Mouse (Mus musculus): ENCODE measurements at regions not wholly inside any gene's neighbourhood (a gene's known extent, or its start where the extent isn't known, plus 50 kb on each side); places are given as distances from the start of the nearest gene placed in this dataset.

DNA sequence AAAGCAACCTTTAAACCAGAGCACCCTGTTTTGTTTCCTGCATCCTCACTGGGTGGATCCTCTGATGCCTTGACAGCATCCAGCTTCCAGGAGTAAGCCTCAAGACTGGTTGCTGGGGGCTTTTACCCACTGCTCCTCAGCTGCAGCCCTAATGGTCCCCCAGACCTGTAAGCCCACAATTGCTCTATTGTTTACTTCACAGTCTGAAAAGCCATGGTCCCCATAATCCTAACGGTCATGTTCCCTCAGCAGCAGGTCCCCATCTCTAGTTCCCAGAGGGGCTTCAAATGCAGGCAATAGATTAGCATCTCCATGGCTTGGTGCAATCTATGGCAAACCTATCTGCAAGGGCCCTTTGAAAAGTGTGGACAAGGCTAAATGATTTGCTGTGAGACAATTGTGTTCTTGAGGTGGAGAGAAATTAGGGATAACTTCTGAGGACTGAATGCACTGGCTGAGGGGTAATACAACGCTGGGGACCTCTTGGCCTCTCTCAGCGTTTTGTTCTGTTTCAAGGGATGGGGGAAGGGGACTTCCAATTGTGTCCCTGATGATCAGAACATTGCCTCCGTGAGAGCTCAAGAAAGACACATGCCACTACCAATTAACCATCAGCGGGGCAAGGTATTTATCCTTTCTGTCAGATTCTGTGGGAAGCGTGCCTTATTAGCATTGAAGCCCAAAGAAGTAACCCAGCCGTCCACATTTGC is 341.1 kb upstream of the Adgrl2 start:
- in situ Hi-C loops (cut with MboI; ENCODE audit: low pct_ligation_motif_present, low pct_unique_long_range_greater_than_20kb, low sequenced_read_pairs) = no loop called here
- H3K36me3 ChIP-seq (replicated peaks in 1 of 2; ENCODE audit: control insufficient read depth in 1 of 2, insufficient read depth in 1 of 2, low read length in 1 of 2) = no peaks in the 10 kb centered on the region
- no peaks in the 10 kb centered on the region for H3K79me2 ChIP-seq (replicated peaks; ENCODE audit: control insufficient read depth, extremely low read depth, insufficient read depth, poor library complexity, severe bottlenecking)
- dilution Hi-C loops (cut with MboI; ENCODE audit: extremely low pct_ligation_motif_present, extremely low pct_unique_long_range_greater_than_20kb, low sequenced_read_pairs) = no loop called here
- TF ChIP-seq GABPA (IDR thresholded peaks at IDR 0.05; ENCODE audit: insufficient replicate concordance, low read depth, low read length) = no peak
- TF ChIP-seq CHD2 (IDR thresholded peaks at IDR 0.05; ENCODE audit: low read length) = no peak
- TF ChIP-seq TCF12 (IDR thresholded peaks at IDR 0.05; ENCODE audit: low read depth, low read length) = no peak
- no peak for TF ChIP-seq ZMIZ1 (IDR thresholded peaks at IDR 0.05; ENCODE audit: low read depth, low read length)
- TF ChIP-seq MEF2A (IDR thresholded peaks at IDR 0.05; ENCODE audit: borderline replicate concordance, low read depth, low read length) = no peak
- no peak for TF ChIP-seq MAZ (IDR thresholded peaks at IDR 0.05; ENCODE audit: low read depth, low read length)
- peaks cover 8 to 44% of the 10 kb centered on the region in 2 experiments for H3K4me1 ChIP-seq (ENCODE audit: control insufficient read depth in 1 of 2, insufficient read depth in 2 of 2)
- no peak overlapping the region for H3K9ac ChIP-seq (ENCODE audit: insufficient read depth, low read depth)
- H3K27me3 ChIP-seq (replicated peaks) = no peaks in the 10 kb centered on the region
- no peak for DNase-seq (ENCODE audit: extremely low read depth)
- no peak overlapping the region for H3K4me2 ChIP-seq (ENCODE audit: insufficient read depth, low read depth, poor library complexity, severe bottlenecking)
- H3K9me3 ChIP-seq (replicated peaks; ENCODE audit: low read length) = no peaks in the 10 kb centered on the region
- H3K4me3 ChIP-seq (replicated peaks in 1 of 3; ENCODE audit: low read depth in 2 of 3, low read length in 2 of 3, poor library complexity in 1 of 3) = no peak overlapping the region
- H3K27ac ChIP-seq (ENCODE audit: insufficient read depth, low read depth) = no peak overlapping the region

DNA sequence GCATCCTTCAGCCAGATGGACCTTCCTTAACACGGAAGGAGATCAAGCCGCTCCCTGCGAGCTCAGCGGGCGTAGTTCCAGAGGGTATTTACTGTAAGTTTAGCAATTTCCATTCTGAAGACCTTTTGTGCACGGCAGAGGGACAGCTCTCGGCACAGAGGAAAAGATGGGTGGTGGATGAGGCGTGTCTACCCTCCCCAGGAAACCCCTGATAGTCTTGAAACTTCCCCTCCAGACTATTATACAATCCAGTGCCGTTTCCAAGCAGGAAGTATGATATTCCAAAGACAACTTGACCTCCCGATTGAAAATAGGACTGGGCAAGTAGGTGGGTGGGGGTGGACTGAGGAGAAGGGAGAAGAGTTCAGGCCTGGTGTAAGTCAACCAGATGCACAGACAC is 340.4 kb upstream of the Adgrl2 start:
- dilution Hi-C loops (cut with MboI; ENCODE audit: extremely low pct_ligation_motif_present, extremely low pct_unique_long_range_greater_than_20kb, low sequenced_read_pairs) (no loop called here), in situ Hi-C loops (cut with MboI; ENCODE audit: low pct_ligation_motif_present, low pct_unique_long_range_greater_than_20kb, low sequenced_read_pairs) (no loop called here)
- no peak for DNase-seq (ENCODE audit: extremely low read depth)
- no peaks in the 10 kb centered on the region for H3K27me3 ChIP-seq (replicated peaks)
- peaks cover 13 to 47% of the 10 kb centered on the region in 2 experiments for H3K4me1 ChIP-seq (ENCODE audit: control insufficient read depth in 1 of 2, insufficient read depth in 2 of 2)
- no peak overlapping the region for H3K27ac ChIP-seq (ENCODE audit: insufficient read depth, low read depth)
- TF ChIP-seq JUN (IDR thresholded peaks at IDR 0.05; ENCODE audit: insufficient read depth, low read depth, low read length) = no peak
- TF ChIP-seq TCF12 (IDR thresholded peaks at IDR 0.05; ENCODE audit: low read depth, low read length) = no peak
- no peak for TF ChIP-seq BHLHE40 (IDR thresholded peaks at IDR 0.05; ENCODE audit: low read depth, low read length)
- TF ChIP-seq MEF2A (IDR thresholded peaks at IDR 0.05; ENCODE audit: borderline replicate concordance, low read depth, low read length) = no peak
- no peak for TF ChIP-seq NRF1 (IDR thresholded peaks at IDR 0.05; ENCODE audit: low read depth, low read length)
- no peak for TF ChIP-seq MAX (IDR thresholded peaks at IDR 0.05; ENCODE audit: low read length)
- no peak for TF ChIP-seq JUND (conservative IDR thresholded peaks at IDR 0.05; ENCODE audit: low read depth, low read length)
- TF ChIP-seq ZKSCAN1 (IDR thresholded peaks at IDR 0.05; ENCODE audit: borderline replicate concordance, low read depth, low read length) = no peak
- TF ChIP-seq MYC (IDR thresholded peaks at IDR 0.05; ENCODE audit: low read depth, low read length) = no peak
- no peak for TF ChIP-seq ELF1 (IDR thresholded peaks at IDR 0.05; ENCODE audit: low read depth, low read length)
- TF ChIP-seq CHD1 (IDR thresholded peaks at IDR 0.05; ENCODE audit: low read depth, low read length) = no peak
- TF ChIP-seq CHD2 (IDR thresholded peaks at IDR 0.05; ENCODE audit: low read length) = no peak
- no peak for TF ChIP-seq USF1 (IDR thresholded peaks at IDR 0.05; ENCODE audit: low read depth, low read length)
- H3K9me3 ChIP-seq (replicated peaks; ENCODE audit: low read length) = no peaks in the 10 kb centered on the region
- no peak overlapping the region for H3K9ac ChIP-seq (ENCODE audit: insufficient read depth, low read depth)
- no peaks in the 10 kb centered on the region for H3K79me2 ChIP-seq (replicated peaks; ENCODE audit: control insufficient read depth, extremely low read depth, insufficient read depth, poor library complexity, severe bottlenecking)
- no peaks in the 10 kb centered on the region for H3K36me3 ChIP-seq (replicated peaks in 1 of 2; ENCODE audit: control insufficient read depth in 1 of 2, insufficient read depth in 1 of 2, low read length in 1 of 2)
- H3K4me2 ChIP-seq (ENCODE audit: insufficient read depth, low read depth, poor library complexity, severe bottlenecking) = no peak overlapping the region
- no peak overlapping the region for H3K4me3 ChIP-seq (replicated peaks in 1 of 3; ENCODE audit: low read depth in 2 of 3, low read length in 2 of 3, poor library complexity in 1 of 3)
